Mouse (Mus musculus): ENCODE results near the gene Skint2. TPM values are rescaled to one million over a fixed set of nuclear protein-coding genes. Genes with fewer than 3 reads are reported as not detected.

Gene Skint2
- total RNA-seq (2023), result not detected

GRCm38 (mm10) chr4:112556894-112557293 is at the start of gene Skint2:
Skint2 (plus strand) TSS chr4:112557194.

Other genes starting within 250 kb of the Skint2 start
- not detected for gene Skint9, start 123.2 kb upstream of the Skint2 start, total RNA-seq (2023)
- gene Skint10, start 217.7 kb downstream of the Skint2 start, total RNA-seq (2023), result not detected